Mouse (Mus musculus) hindbrain, embryonic 14.5 days (tissue): ENCODE measurements around the gene Dnajc7. TPM values are rescaled to one million over a fixed set of nuclear protein-coding genes. Genes with fewer than 3 reads are reported as not detected.

Experiments used
- ATAC-seq: fragments of 200-750 bp; cut with Nextera tagmentation; 2 replicates; pipeline ENCODE4 v1.8.0; 2017; ENCODE audit warnings: moderate number of reproducible peaks, mild to moderate bottlenecking, moderate TSS enrichment, moderate library complexity; ENCODE audit not compliant: low FRiP score
- DNase-seq: peaks from one replicate; pipeline ENCODE4 v3.0.0-alpha.2; 2015; ENCODE audit warnings: low spot score
- H3K27ac ChIP-seq: fragments of 300-500 bp; sonication (generic); 2 replicates; pipeline ENCODE4 v1.5.1; 2014; ENCODE audit warnings: mild to moderate bottlenecking, moderate library complexity
- H3K27me3 ChIP-seq: fragments of 300-500 bp; sonication (generic); 2 replicates; pipeline ENCODE4 v1.6.1; 2014; ENCODE audit warnings: mild to moderate bottlenecking, low read length, mixed read lengths; ENCODE audit not compliant: control insufficient read depth, insufficient read depth
- H3K36me3 ChIP-seq: fragments of 300-500 bp; sonication (generic); replicated peaks from 2 replicates; pipeline ENCODE4 v1.6.1; 2014; ENCODE audit not compliant: control insufficient read depth, insufficient read depth
- H3K4me1 ChIP-seq: fragments of 300-500 bp; sonication (generic); replicated peaks from 2 replicates; pipeline ENCODE4 v1.6.1; 2014; ENCODE audit warnings: antibody characterized with exemption, low read length, mixed read lengths; ENCODE audit not compliant: control insufficient read depth, insufficient read depth
- H3K4me2 ChIP-seq: fragments of 300-500 bp; sonication (generic); replicated peaks from 2 replicates; pipeline ENCODE4 v1.6.1; 2014; ENCODE audit warnings: mild to moderate bottlenecking, moderate library complexity
- H3K4me3 ChIP-seq: fragments of 300-500 bp; sonication (generic); replicated peaks from 2 replicates; pipeline ENCODE4 v1.5.1; 2014; ENCODE audit warnings: mild to moderate bottlenecking, low read length
- H3K9ac ChIP-seq: fragments of 300-500 bp; sonication (generic); 2 replicates; pipeline ENCODE4 v1.6.1; 2014
- H3K9me3 ChIP-seq: fragments of 300-500 bp; sonication (generic); 2 replicates; pipeline ENCODE4 v1.6.1; 2016; ENCODE audit warnings: low read length; ENCODE audit not compliant: control insufficient read depth
- WGBS: fragments of 180-500 bp; shearing (Covaris S2); extraction: QIAGEN DNeasy Blood & Tissue Kit; methylation state at CpG from one replicate; pipeline ENCODE4 v1.1.7; 2014; 5-methylcytosine and 5-hydroxymethylcytosine counted together
- polyA plus RNA-seq: library from polyadenylated mRNA; unstranded; fragments of >200 nt; fragmentation: Nextera tagmentation; extraction: Ambion mirVana; gene quantifications from 2 replicates; pipeline ENCODE4 v1.2.1, GENCODE M21; 2014

The Dnajc7 gene
- polyA plus RNA-seq, 1 experiment from 2014 or later: 91.6 TPM

DNA sequence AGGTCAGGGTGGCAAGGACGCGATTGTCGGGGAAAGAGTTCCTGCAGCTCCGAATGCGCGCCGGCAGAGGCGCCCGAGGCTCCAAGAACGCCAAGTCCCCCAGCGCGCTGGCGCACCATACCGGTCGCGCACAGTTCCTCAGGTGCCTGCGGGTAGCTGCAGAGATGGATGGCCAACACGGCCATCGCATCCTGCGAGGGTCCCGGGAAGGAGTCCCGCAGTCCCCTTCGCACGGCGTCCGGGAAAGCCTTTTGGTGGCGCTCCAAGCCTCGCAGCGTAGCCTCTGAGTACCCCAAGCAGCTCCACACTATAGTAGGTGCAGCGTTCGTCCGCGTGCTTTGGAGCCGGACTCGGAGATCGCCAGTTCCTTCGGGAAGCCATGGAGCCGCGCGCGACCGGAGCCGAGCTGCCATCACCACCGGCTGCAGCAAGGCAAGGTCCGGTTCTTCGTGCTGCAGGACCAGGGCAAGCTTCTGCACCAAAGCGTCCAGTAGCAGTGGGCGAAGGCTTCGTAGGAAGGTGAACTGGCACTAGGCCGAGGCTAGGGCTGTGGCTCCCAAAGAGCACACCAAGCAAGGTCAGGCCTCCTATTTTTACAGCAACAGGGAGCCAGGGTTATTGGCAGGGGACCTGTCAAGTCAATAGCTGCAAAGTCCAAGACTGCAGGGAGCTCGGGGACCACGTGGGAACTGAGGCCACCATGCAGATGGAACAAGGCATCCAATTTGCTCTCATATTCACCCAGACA is 20.4 kb upstream of the Dnajc7 start:
- 7% methylated on average over 52 of the region's 52 CpGs for WGBS
- H3K4me3 ChIP-seq: peak overlapping the region; percentile 39
- H3K9ac ChIP-seq: peak overlapping the region; percentile 58
- H3K4me1 ChIP-seq: no peaks in the 10 kb centered on the region
- peaks cover 7% of the 10 kb centered on the region for H3K27me3 ChIP-seq
- DNase-seq: peak; percentile 70
- ATAC-seq: 0 out of 2 replicates have a peak, but pooled peaks have one; percentile 27
- no peak overlapping the region for H3K27ac ChIP-seq
- no peaks in the 10 kb centered on the region for H3K36me3 ChIP-seq
- H3K4me2 ChIP-seq: peak overlapping the region; percentile 80
- no peaks in the 10 kb centered on the region for H3K9me3 ChIP-seq

DNA sequence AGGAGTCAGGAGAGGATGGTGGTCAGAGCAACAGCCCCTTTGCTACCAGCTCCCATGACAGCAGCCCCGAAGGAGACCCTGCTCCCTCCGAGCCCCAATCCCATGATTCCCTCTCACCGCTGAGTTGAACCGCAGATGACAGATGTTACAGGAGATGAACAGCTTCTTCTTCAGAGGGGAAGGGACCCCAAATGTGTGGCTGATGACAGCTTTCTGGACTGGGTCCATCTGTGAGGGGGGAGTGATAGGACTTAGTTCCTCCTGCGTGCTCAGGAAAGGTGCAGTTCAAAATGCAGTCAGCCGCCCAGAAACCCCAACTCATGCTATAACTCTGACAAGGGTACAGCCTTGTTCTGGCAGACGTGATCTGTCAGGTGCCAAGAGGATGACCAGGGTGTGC is 14.6 kb upstream of the Dnajc7 start:
- 74% methylated on average over 7 of the region's 7 CpGs for WGBS

DNA sequence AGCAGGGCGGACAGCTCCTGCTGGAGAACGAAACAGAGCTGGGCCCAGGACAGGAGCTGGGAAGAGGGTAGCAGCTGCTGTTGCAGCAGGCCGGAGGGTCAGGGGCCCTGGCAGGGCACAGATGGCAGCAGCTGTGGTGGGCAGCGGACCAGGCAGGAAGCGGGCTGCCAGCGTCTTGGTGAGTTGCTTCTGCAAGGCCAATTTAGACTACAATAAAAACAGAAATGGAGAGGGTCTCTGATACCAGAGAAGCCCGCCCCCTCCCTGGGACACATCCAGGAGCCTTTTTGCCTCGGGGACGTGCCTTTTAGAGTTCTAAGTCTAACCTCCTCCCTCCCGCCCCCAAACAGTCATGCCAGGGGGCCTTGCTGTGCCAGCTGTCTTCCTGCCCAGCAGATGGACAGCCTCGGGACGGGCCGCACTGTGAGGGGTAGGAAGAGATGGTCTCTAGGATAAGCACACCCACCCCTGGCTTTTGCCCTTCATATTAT is 8.9 kb upstream of the Dnajc7 start:
- Histone ChIP-seq H3K36me3 (peaks cover 30% of the 10 kb centered on the region), H3K4me3 (no peak overlapping the region), H3K4me1 (peaks cover 11% of the 10 kb centered on the region; the same call in 1 of the 2 replicates), H3K4me2 (no peak overlapping the region), H3K9me3 (no peaks in the 10 kb centered on the region), H3K9ac (peak overlapping the region; percentile 18), H3K27ac (peak overlapping the region; percentile 23; the same call in 1 of the 2 replicates), H3K27me3 (no peaks in the 10 kb centered on the region)
- DNase-seq: peak; percentile 44
- ATAC-seq: peak; percentile 48; the same call in 1 of the 2 replicates
- WGBS: 24% methylated on average over 13 of the region's 13 CpGs

More for the DNA sequence above, 14.6 kb upstream of the Dnajc7 start:
- no peak overlapping the region for H3K4me3 ChIP-seq
- DNase-seq (no peak), ATAC-seq (no peak)
- H3K27me3 ChIP-seq: peaks cover 3% of the 10 kb centered on the region; the same call in 1 of the 2 replicates
- H3K9me3 ChIP-seq: no peaks in the 10 kb centered on the region
- no peak overlapping the region for H3K27ac ChIP-seq
- H3K36me3 ChIP-seq: no peaks in the 10 kb centered on the region
- no peak overlapping the region for H3K9ac ChIP-seq
- no peaks in the 10 kb centered on the region for H3K4me1 ChIP-seq
- no peak overlapping the region for H3K4me2 ChIP-seq

DNA sequence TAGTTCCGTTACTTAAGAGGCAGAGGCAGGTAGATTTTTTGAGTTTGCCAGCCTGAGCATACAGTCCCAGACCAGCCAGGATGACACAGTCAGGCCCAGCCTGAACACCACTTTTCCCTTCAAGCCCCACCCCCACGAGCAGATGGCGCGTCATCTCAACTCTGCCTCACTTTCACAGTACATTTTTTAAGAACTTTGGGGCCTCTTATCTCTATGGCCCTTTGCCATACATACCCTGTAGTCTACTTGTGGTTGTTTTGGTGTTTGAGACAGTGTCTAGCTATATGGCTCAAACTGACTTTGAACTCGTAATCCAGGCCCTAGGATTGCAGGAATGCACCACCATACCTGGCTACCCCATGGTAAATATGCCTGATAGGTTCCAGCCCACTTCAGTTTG is 8.1 kb upstream of the Dnajc7 start:
- H3K4me2 ChIP-seq: no peak overlapping the region
- peaks cover 30% of the 10 kb centered on the region for H3K36me3 ChIP-seq
- H3K27me3 ChIP-seq: no peaks in the 10 kb centered on the region
- no peak for DNase-seq
- no peak for ATAC-seq
- no peak overlapping the region for H3K27ac ChIP-seq
- H3K9me3 ChIP-seq: no peaks in the 10 kb centered on the region
- H3K9ac ChIP-seq: no peak overlapping the region
- H3K4me3 ChIP-seq: no peak overlapping the region
- WGBS: 96% methylated on average over 5 of the region's 5 CpGs
- peaks cover 19% of the 10 kb centered on the region; the same call in 1 of the 2 replicates for H3K4me1 ChIP-seq

DNA sequence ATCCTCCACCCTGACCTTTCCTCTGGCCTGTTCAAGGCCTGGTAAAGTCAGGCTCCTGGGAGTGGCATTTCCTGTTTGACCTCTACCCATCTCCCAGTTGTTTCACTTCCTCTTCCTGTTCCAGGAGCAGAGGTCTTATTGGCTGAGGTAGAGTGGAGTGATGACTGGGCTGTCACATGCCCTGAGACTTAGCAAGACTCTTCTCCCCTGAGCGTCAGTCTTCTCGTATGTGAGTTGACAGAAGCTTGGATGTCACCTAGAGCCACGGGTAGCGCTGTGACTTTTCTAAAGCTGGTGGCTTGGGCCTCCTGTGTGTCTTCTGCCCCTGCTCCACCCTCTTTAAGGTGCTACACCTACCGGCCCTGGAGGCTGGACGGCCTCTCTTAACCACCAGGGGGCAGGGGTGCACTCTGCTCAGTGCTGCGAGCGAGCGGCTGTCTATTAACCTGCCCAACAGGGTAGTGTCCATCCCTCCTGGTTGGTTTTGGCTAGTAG is 6.8 kb upstream of the Dnajc7 start:
- Histone ChIP-seq H3K4me3 (no peak overlapping the region), H3K27ac (no peak overlapping the region), H3K36me3 (peaks cover 30% of the 10 kb centered on the region), H3K4me2 (no peak overlapping the region), H3K27me3 (no peaks in the 10 kb centered on the region), H3K9me3 (no peaks in the 10 kb centered on the region), H3K9ac (no peak overlapping the region), H3K4me1 (peaks cover 19% of the 10 kb centered on the region; the same call in 1 of the 2 replicates)
- DNase-seq: peak; percentile 57
- 23% methylated on average over 9 of the region's 9 CpGs for WGBS
- no peak for ATAC-seq

DNA sequence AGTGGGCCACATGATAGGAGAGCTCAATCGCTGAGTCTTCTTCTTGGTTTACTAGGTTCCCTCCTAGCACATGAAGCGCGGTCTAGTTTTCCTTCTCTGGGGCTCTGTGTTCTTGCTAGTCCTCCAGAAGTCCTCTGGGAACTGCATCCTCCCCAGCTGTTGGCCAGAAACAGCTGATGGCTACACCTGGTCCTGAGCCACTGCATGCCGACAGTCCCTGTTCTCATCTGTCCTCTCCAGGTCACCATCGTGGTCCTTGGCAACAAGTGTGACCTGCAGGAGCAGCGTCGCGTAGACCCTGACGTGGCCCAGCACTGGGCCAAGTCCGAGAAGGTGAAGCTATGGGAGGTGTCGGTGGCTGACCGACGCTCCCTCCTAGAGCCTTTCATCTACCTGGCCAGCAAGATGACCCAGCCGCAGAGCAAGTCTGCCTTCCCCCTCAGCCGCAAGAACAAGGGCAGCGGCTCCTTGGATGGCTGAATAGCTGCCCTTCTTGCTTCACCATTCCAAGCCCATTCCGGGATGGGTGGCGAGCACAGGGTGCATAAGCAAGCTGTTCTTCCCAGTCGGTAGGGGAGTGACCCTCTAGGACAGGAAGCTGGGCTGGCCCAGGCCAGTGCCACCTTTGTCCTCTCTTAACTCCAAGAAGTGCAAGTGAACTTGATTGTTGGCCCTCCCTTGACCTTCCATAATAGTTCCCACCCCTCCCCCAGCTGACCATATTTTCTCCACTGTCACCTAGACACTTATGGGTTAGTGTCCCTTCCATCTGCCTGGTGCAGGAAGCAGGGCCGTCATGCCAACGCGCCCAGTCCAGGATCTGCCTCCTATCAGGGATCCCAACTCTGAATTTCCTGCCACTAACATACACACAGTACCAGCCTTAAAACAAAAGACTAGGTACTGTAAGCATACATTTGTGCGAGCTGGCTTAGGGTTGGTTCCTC is 6.1 kb upstream of the Dnajc7 start:
- 95% methylated on average over 23 of the region's 23 CpGs for WGBS

DNA sequence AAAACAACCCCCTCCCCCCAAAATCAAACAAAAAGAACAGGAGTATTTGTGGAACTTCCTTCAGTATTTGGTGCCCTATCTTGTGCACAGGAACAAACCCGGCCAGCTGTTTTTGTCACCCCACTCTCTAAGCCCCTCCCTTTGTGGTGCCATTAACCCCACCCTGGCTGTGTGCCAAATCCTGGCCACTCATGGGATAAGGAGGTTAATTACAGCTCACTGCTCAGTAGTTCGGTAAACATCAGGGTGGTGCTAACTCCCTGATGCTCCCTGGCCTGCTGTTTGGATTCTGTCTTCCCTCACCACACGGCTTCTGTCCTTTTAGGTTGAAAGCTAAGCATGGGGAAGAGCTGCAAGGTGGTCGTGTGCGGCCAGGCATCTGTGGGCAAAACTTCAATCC is 3.9 kb upstream of the Dnajc7 start:
- ATAC-seq: no peak
- H3K36me3 ChIP-seq: peaks cover 30% of the 10 kb centered on the region
- peaks cover 29% of the 10 kb centered on the region; the same call in 1 of the 2 replicates for H3K4me1 ChIP-seq
- 66% methylated on average over 5 of the region's 5 CpGs for WGBS
- DNase-seq: no peak
- H3K9me3 ChIP-seq: no peaks in the 10 kb centered on the region
- H3K4me3 ChIP-seq: peak overlapping the region; percentile 68
- no peak overlapping the region for H3K27ac ChIP-seq
- H3K4me2 ChIP-seq: peak overlapping the region; percentile 71
- H3K27me3 ChIP-seq: no peaks in the 10 kb centered on the region
- peak overlapping the region; percentile 76 for H3K9ac ChIP-seq

More for the DNA sequence above, 6.1 kb upstream of the Dnajc7 start:
- no peak for DNase-seq
- no peak overlapping the region for H3K4me2 ChIP-seq
- H3K27me3 ChIP-seq: no peaks in the 10 kb centered on the region
- no peaks in the 10 kb centered on the region for H3K9me3 ChIP-seq
- H3K4me3 ChIP-seq: no peak overlapping the region
- H3K36me3 ChIP-seq: peaks cover 30% of the 10 kb centered on the region
- no peak overlapping the region for H3K27ac ChIP-seq
- H3K4me1 ChIP-seq: peaks cover 19% of the 10 kb centered on the region; the same call in 1 of the 2 replicates
- ATAC-seq: no peak
- H3K9ac ChIP-seq: no peak overlapping the region

DNA sequence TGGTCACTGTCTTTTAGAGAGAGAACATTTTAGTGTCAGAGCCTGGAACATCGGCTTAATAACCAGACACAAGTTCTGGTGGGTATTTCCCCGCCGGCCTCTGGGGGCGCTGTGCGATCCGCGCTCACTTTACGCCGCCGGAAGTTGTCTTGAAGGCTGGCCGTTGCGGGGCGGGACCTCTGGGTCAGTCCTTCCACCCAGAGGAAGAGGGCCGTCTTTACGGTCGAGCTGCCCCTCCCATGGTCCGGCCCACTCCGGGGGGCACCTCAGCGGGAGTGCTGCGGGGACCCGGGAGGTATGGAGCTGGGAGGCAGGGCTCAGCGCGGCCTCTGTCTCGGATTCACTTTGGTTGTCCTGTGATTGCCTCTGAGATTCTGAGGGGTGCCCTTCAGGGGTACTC is 2.7 kb upstream of the Dnajc7 start:
- peak overlapping the region; percentile 68 for H3K4me3 ChIP-seq
- under 1% methylated on average over 24 of the region's 24 CpGs for WGBS
- peak overlapping the region; percentile 82 for H3K27ac ChIP-seq
- H3K4me1 ChIP-seq: peaks cover 31% of the 10 kb centered on the region
- peak; percentile 56; the same call in 1 of the 2 replicates for ATAC-seq
- DNase-seq: peak; percentile 92
- peaks cover 30% of the 10 kb centered on the region for H3K36me3 ChIP-seq
- peak overlapping the region; percentile 76 for H3K9ac ChIP-seq
- H3K9me3 ChIP-seq: no peaks in the 10 kb centered on the region
- no peaks in the 10 kb centered on the region for H3K27me3 ChIP-seq
- peak overlapping the region; percentile 71 for H3K4me2 ChIP-seq
